Mouse (Mus musculus): ENCODE results near the gene Med16.

The Med16 gene

DNA sequence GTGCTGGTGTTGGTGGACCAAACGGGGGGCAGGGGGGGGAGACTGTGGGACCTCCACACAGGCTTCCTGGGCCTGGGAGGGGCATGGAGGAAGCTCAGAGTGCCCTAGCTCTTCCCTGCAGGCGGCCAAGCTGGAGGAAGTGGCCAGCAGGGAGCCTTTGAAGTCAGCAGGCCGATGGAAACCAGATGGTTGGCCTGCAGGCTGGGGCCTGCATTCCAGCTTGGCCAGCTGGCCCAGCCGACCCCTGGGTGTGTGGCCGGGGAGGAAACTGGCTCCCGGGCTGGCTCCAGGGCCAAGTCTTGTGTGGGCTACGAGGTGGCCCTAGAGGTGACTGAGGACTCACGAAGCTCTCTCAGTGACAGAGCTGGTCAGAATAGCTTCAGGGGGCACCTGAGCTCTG is 24.0 kb upstream of the Med16 start:
- DNase-seq: peak; percentile 83 to 90

DNA sequence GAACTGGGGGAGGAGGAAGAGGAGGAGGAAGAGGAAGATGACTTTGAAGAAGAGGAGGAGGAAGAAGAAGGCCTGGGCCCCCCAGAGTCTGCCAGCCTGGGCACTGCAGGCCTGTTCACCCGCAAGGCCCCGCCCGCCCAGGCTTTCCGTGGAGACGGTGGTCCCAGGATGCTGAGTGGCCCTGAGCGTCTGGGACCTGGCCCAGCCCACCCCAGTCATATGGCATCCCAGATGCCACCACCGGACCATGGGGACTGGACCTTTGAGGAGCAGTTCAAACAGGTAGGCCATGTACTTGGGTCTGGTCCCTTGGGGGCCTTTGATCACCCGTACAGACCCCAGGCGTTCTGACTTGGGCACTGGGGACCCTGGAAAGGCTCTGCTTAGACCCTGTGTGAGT is 23.1 kb upstream of the Med16 start:
- DNase-seq: peak in 1 of 2 experiments; percentile 13

DNA sequence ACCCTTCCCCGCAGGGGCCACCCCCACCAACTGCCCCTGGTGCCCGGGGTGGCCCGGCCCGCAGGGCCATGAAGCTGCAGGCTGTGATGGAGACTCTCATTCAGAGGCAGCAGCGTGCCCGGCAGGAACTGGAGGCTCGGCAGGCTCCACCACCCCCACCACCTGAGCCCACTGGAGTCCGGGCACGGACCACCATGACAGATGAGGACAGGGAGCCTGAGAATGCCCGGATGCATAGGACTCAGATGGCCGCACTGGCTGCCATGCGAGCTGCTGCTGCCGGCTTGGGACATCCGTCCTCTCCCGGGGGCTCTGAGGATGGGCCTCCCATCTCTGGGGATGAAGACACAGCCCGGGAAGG is 22.1 kb upstream of the Med16 start:
- no peak for DNase-seq

DNA sequence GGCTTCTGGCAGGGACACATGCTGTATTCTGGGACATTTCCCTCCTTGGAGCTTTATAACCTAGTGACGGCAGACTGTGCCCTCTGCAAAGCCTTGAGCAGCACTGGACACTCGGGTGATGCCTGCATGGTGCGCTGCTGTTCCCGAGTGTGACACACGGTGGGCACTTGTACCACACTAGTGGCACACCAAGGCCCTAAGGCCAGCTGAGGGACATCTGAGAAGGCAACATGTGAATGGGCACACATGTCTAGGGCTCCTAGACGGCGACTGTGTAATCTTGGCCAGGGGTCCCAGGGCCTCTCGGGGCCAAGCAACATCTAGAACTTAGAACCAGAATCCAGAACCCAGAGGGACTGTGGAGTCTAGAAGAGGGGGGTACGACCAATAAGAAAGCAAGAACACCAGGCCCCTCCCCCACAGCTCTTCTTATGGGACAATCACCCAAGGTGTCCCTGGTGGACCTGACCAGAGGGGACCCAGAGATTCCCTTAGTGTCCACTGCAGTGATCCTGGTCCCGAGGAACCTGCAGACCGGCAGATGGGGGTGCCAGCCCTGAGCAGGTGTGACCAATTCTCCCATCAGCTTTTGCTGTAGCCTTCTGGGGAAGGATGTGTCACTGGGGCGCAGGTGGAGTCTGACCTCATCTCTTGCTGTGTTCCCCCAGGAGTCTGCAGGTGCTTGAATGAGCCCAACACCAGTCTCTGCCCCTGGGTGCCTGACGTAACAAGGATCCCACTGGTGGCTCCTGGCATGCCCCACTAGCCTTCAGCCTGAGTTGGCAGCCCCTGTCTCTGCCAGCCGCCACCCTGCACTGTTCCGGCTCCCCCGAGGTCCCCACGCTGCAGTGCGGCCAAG is 21.5 kb upstream of the Med16 start:
- DNase-seq: no peak

DNA sequence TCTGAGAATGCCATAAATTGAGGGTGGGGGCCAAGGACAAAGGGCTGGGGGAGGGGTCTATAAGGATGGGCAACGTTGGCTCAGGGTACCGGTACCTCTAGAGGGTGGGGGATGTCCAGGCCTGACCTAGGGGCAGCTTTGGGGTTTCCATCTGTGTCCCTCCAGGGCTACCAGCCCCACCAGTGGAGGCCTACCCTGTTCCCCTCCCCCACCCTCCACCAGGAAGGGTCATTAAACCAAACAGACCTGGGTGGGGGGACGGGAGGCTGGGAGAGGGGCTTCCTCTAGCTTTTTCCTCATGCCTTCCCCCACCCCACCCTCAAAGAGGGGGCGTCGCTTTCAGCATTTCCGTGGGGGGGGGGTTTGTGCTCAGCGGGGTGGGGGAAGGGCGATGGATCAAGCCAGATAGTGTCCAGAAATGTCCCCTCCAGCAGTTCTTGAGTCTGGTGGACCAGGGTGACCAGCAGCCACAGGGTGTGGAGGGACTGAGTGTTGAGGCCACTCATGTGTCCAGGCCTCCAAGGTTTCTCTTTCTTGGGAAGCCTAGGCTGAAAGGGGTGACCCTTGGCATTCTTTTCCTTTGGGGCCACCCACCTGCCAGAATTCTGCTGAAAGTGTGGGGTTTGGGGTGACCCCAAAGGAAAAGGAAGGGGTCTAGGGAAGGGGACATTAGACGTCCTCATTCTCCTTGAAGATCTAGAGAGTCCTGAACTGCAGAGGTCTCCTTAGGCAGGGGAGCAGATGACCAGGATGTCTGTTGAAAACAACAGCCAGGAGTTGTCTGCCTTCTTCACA is 20.4 kb upstream of the Med16 start:
- DNase-seq: peak; percentile 39 to 51

DNA sequence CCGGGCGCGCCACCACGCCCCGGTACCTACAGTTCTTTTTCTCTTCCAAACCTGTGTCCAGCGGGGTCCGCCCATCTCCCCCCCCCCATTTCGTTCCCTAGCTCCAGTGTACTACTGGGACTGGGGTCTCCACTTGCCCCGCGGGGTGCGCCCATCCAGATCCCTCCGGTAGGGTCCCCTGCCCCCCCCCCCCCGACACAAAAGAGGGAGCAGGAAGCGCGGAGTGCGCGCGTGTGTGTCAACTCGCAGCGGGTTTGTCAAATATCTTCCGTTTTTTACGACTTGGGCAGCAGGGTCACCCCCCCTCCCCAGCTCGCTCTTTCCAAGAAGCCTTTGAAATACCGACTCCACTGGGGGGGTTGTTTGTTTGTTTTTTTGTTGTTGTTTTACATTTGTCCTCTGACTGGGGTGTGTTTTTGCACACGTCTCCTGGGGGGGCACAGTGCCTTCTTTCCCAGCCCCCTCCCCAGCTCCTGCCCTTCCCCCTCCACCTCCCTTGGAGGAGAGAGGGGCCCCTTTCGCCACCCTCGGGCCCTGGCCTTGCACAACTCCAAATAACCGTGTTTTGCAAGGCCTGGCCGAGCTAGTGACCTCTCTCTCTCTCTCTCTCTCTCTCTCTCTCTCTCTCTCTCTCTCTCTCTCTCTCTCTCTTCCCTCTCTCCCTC is 19.4 kb upstream of the Med16 start:
- DNase-seq: peak; percentile 66 to 76

DNA sequence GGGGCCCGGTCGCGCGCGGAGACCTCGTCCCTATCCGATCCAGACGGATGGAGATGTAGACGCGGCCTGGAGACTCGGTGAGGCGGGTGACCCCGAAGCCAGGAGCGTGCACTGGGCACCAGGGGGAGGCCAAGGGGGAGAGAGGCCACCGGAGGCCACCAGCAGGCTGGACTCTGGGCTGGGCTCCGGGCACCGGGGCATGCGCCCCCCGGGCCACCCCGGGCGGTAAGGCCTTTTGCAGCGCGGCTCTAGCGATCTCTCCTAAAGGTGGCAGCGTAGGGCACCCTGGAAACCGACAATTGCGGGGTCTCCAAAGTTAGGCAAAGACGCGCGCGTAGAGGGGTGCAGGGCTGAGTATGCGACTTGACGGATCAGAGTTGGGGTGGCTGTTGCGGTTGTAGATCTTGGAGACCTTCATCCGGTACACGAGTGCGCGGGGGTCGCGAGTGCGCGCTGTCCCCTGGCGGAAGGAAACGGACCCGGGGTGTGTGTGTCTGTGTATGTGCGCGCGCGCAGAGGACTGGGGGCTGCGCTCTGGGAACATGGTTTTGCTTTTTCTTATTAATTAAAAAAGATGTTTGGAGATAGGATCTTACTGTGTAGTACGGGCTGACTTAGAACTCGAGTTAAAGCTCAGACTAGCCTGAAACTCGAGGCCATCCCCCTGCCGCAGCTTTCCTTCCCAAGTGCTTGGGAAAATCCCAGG is 18.8 kb upstream of the Med16 start:
- peak; percentile 78 to 86 for DNase-seq

DNA sequence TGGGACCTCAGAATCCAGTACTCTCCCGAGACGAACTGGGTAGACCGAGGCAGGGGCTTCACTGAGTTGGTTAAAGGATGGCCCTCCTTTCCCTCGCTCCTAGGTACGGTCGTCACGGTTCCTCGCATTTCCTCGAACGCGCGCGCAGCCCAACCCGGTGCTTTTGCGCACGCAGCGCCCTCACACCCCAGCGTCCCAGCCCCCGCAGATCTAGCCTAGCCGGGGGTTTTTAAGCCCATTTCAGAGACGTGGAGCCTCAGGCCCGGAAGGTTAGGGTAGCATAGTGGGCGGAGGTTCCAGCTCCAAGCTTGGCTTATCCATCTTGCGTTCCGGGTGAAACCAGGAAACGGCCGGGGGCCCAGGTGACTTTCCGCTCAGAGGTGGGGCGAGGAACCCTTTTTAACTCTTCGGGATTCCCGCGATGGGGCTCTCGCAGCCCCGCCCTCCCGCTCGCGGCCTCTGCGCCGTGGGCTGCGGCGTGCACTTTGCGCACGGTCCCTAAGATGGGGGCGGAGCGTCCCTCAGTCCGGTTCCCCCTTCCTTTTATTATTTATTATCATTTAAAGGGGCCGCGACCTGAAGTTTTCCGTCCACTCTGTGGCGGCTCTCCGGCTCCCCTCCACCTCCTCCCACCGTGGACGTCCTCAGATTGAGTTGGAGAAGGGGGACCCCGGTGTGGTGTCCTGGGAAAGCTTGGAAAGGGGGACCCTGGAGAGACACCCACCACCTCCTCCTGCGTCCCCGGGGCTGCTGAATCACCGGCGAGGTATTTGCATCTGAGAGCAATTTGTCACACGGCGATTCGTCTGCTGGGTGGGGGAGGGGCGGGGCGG is 18.0 kb upstream of the Med16 start, which contains the start of gene Arid3a:
TSS of gene Arid3a (plus strand) at position 553 of the 833 bp plus-strand sequence.
- peak; percentile 93 to 95 for DNase-seq

DNA sequence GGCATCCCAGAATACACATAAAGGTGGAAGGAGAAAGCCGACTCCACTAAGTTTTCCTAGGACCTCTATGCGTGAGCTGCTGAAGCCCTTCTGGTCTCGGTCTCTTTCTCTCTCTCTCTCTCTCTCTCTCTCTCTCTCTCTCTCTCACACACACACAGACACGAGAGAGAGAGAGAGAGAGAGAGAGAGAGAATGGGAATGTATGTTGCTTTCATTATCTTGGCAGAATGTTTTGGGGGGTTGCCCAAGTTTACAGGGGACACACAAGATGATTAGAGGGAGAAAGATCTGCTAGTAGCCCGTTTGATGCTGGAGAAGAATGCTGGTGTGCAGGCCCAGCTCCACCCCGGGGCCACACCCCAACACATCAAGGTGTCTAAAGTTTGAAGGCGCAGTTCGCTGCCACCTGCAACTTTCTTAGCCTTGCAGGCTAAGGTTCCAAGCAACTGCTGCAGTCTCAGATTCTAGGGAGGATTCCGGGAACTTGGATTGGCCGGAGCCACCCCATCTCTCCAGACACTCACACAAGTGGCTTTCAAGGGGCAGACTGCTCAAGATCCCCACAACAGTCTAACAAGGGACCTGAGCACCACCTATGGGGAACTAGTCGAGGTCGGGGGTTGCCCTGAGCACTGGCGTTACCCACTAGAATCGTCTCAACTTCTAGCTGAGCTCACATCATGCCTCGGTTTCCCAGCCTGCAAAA is 17.2 kb upstream of the Med16 start:
- DNase-seq: peak in 1 of 2 experiments; percentile 37

DNA sequence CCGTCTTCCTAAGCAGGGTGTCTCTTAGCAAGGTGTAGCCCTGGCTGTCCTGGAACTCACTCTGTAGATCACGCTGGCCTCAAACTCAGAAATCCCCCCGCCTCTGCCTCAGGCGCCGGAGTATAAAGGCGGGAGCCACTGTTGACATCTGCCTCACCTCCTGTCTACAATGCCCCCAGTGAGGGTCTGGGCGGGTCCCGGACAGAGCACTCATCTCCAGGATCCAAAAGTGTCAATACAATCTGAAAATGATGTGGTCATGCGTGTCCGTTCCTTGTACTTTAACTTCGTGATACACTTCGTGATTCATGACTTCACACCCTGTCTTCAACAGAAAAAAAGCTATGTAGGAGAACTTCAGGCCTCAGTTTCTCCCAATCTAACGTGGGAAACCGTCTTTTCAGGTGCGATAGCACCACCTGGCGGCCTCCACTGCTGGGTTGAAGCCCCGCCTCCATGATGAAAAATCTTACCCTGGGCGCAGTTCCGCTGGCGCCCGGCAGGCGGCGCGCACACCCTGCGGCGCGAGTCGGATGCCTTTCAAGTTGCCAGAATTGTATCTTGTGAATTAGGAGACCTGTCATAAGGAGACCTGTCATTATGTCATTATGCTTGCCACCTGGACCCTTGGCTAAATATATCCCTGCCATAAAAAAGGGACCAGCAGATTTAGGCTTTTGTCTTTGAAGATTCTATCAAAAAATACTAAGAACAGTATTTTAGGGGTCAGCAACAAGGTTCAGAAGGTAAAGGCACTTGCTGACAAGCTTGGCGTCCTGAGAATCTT is 16.5 kb upstream of the Med16 start:
- DNase-seq: peak; percentile 95 to 96

DNA sequence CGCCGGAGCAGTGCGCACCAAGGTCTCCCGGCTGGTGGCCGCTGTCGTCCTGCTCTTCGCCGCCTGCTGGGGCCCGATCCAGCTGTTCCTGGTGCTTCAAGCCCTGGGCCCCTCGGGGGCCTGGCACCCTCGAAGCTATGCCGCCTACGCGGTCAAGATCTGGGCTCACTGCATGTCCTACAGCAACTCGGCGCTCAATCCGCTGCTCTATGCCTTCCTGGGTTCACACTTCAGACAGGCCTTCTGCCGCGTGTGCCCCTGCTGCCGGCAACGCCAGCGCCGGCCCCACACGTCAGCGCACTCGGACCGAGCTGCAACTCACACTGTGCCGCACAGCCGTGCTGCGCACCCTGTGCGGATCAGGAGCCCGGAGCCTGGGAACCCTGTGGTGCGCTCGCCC is 12.8 kb upstream of the Med16 start:
- DNase-seq: peak; percentile 32 to 55

DNA sequence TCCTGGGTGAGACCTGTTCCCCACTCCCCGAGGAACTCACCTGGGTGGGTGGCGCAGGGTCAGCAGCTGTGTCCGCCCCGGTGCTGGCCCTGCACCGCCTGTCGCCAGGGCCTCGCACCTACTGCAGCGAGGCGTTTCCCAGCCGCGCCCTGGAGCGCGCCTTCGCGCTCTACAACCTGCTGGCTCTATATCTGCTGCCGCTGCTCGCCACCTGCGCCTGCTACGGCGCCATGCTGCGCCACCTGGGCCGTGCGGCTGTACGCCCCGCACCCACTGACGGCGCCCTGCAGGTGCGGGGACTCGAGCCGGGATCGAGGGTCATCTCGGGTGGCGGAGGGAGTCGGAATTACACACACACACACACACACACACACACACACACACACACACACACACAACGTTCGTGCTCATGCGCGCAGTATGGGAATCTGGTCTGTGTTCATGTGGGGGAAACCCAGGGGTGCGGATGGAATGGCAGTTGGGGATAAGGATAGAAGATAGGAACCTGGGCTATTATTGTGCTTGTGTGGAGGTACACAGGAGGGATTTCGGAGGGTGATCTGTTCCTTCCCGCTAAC is 12.3 kb upstream of the Med16 start, which contains the start of gene R3hdm4:
TSS of gene R3hdm4 (minus strand) at position 251 of the 578 bp plus-strand sequence.
- DNase-seq: peak; percentile 25 to 51

DNA sequence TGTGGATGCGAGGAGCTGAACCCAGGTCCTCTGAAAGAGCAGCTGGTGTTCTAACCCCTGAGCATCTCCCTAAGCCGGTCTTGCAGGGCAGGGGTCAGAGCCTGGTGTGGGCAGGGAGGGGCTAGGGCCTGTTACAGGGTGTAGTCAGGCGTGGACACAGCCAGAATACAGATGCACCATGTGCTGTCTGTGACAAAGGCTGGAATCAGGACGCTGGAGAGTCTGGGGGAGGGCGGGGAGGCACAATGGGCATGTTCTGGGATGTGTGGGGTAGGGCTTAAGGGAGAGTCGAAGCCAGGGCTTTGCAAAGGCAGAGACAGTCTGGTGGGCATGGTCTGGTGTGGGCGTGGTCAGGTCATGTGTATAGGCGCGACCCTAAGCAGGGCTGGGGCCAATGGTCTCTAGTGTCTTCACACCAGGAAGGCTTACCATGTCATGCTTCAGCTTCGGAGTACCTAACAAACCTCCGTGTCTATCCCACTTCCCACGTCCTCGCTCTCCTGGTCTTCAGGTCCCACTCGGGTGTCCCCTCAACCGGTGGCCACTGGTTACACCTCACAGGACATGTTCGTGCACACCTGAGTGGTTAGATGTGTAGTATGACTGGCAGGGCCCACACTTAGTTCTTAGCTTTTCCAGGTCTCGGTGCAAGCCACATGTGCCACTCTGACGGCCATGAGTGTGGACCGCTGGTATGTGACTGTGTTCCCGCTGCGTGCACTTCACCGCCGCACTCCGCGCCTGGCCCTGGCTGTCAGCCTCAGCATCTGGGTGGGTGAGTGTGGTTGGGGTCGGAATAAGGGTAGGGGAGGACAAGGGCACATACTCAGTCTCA is 11.6 kb upstream of the Med16 start:
- peak in 1 of 2 experiments; percentile 40 for DNase-seq

DNA sequence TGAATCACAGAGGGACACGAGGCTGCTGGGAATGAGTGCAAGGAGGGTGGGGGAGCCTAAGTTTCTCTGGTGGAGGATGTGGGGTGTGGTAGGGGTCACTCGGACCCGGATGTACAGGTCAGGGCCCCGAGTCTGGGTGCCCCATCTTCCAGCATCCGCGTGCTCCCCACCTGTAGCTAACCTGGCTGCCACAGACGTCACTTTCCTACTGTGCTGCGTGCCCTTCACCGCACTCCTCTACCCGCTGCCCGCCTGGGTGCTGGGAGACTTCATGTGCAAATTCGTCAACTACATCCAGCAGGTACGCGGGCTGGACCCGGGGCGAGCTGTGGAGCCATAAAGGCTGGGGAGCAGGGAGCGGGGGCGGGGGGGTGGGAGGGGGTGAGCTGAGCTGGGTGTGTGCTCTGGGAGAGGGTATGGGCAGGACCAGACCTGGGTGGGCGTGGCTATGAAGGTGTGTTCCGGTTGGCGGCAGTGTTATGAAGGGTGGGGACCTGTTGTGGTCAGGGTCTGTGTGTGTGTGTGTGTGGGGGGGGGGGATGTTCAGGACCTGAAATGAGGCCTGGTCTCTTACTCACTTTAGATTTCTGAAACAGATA is 10.6 kb upstream of the Med16 start:
- DNase-seq: peak in 1 of 2 experiments; percentile 63

DNA sequence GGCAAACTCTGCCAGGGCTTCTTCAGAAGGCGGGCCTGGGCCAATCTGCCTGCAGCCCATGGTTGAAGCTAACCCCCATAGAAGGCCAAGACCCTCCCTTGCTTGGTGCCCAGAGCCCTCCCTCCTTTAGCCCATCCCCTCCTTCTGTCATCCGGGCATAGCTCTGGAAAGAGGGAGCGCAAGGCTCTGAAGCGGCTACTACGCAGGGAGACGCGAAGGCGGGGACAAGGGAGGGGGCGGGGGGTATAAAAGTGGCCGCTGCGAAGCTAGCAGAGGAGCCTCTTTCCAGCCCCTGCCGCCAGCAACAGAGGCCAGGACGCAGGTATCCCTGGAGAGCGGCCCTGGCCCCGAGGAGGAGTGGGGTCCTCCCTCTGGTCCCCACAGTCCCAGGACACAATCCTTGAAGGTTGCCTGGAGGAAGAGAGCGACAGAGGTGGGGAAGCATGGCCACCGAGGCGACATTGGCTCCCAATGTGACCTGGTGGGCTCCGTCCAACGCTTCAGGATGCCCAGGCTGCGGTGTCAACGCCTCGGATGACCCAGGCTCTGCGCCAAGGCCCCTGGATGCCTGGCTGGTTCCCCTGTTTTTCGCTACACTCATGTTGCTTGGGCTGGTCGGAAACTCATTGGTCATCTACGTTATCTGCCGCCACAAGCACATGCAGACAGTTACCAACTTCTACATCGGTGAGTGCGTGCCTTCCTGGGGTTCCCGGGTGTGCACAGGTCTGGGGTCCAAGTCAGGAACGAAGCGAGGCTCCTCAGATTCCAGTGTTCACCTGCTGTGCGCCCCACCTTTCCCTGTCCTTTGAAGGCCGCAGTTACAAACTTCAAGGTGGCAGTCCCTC is 9.7 kb upstream of the Med16 start:
- peak; percentile 60 to 67 for DNase-seq

DNA sequence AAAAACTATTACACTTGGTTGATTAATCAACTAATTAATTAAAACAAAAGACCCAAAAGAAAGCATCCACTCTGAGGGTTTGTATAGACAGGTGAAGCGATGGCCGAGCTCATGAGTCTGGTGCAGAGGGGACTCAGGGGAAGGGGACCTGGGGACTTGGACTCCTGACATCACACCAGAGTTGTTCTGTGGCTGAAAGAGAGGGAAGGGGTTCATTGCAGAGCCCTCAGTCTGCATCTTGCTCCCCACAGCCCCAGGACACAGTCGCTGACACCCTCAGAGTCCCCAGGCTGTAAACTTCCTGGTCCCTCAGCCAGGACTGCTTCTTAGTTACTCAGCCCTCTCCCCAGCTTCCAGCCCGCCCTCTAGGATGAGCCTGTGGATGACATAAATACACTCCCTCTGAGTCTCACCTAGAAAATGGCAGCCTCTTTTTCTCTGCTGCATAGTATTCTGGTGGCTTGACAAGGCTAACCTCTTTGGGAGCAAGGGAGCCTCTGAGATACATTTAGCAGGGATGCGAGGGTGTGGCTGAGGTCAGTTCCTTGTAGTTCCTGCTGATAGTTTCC is 8.9 kb upstream of the Med16 start:
- DNase-seq: no peak
